Comparison of ENCODE assay signal across 8 mouse cellular contexts in the genomic region with DNA sequence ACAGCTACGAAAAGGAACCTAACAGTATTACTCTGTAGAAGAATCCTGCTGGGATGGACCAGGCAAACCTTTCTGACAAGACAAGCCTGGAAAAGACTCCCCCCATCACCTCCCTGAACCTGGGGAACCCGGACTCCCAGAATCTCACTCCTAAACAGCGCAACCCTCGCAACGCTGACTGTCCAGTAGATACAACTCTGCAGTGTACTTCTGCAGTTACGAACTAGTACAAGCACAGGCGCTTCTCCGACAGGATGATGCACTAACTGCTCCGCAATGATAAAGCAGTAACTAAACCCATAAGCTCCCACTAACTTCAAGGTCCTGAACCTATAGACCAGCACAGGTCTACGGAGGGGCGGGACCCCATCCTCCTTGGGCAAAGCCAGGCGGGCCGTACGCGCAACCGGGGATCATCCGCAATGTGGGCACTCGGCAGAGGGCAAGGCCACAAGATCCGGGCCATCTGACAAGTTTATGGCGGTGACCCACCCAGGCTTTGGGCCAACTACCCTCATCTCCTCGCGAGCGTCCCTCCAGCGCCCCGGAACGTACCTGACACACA.
DNase-seq lines count a peak whose midpoint lies in the region; ATAC-seq and TF ChIP-seq lines count a peak whose summit lies in the region.

No protein-coding gene starts in this region.

- H3K36me3 ChIP-seq in kidney, postnatal 0 days (ENCODE audit: insufficient read depth, low read length), result no peaks in the 10 kb centered on the region
- no peaks in the 10 kb centered on the region for H3K36me3 ChIP-seq in embryonic facial prominence, embryonic 11.5 days (replicated peaks; ENCODE audit: control insufficient read depth, insufficient read depth, low read depth, low read length)
- no peaks in the 10 kb centered on the region for H3K36me3 ChIP-seq in hindbrain, embryonic 15.5 days
- no peaks in the 10 kb centered on the region for H3K36me3 ChIP-seq in thymus, adult 2 months (ENCODE audit: control insufficient read depth, insufficient read depth, low read length)

- TF ChIP-seq CTCF in kidney, postnatal 0 days (IDR thresholded peaks at IDR 0.05; ENCODE audit: low read depth), result no peak
- TF ChIP-seq CTCF in thymus, adult 2 months (IDR thresholded peaks at IDR 0.05; ENCODE audit: borderline replicate concordance, control insufficient read depth, extremely low read depth, insufficient read depth, low read length, poor library complexity), result no peak

- H3K4me2 ChIP-seq in kidney, postnatal 0 days (ENCODE audit: low read length), result peak overlapping the region; percentile 91
- peak overlapping the region; percentile 96 for H3K4me2 ChIP-seq in embryonic facial prominence, embryonic 11.5 days (ENCODE audit: low read depth, low read length)
- H3K4me2 ChIP-seq in hindbrain, embryonic 15.5 days, result peak overlapping the region; percentile 96

- no peaks in the 10 kb centered on the region for H3K9me3 ChIP-seq in kidney, postnatal 0 days (replicated peaks; ENCODE audit: low read length)
- H3K9me3 ChIP-seq in embryonic facial prominence, embryonic 11.5 days (replicated peaks; ENCODE audit: control insufficient read depth, low read length), result no peaks in the 10 kb centered on the region
- no peaks in the 10 kb centered on the region for H3K9me3 ChIP-seq in hindbrain, embryonic 15.5 days

- peaks cover 21% of the 10 kb centered on the region for H3K27me3 ChIP-seq in kidney, postnatal 0 days (ENCODE audit: insufficient read depth, low read length)
- peaks cover 14% of the 10 kb centered on the region for H3K27me3 ChIP-seq in embryonic facial prominence, embryonic 11.5 days (ENCODE audit: control insufficient read depth, insufficient read depth, low read length)
- H3K27me3 ChIP-seq in hindbrain, embryonic 15.5 days, result peaks cover 10% of the 10 kb centered on the region
- H3K27me3 ChIP-seq in thymus, adult 2 months (ENCODE audit: control insufficient read depth, insufficient read depth, low read length), result no peaks in the 10 kb centered on the region

- WGBS in kidney, postnatal 0 days, result under 1% methylated on average over 26 of the region's 26 CpGs
- WGBS in embryonic facial prominence, embryonic 11.5 days, result under 1% methylated on average over 26 of the region's 26 CpGs
- 2% methylated on average over 25 of the region's 26 CpGs for WGBS in hindbrain, embryonic 15.5 days
- WGBS in thymus, adult 2 months, result 9% methylated on average over 26 of the region's 26 CpGs

- ATAC-seq in kidney, postnatal 0 days (replicated peaks; ENCODE audit: low FRiP score, low read depth), result no peak
- peak; percentile 49 for ATAC-seq in embryonic facial prominence, embryonic 11.5 days (replicated peaks; ENCODE audit: insufficient number of reproducible peaks, low FRiP score, low TSS enrichment, low read depth)
- peak; percentile 61 for ATAC-seq in hindbrain, embryonic 15.5 days (ENCODE audit: low FRiP score, low read depth)

- H3K27ac ChIP-seq in kidney, postnatal 0 days, result no peak overlapping the region
- H3K27ac ChIP-seq in embryonic facial prominence, embryonic 11.5 days (replicated peaks; ENCODE audit: low read depth, low read length), result no peak overlapping the region
- H3K27ac ChIP-seq in hindbrain, embryonic 15.5 days (replicated peaks), result peak overlapping the region; percentile 63
- H3K27ac ChIP-seq in thymus, adult 2 months (ENCODE audit: control insufficient read depth, insufficient read depth, low read length), result no peak overlapping the region

- no peak for TF ChIP-seq POLR2A in thymus, adult 2 months (IDR thresholded peaks at IDR 0.05; ENCODE audit: control insufficient read depth, extremely low read depth, insufficient read depth, low read length, poor library complexity)

- no peak overlapping the region for H3K9ac ChIP-seq in kidney, postnatal 0 days (ENCODE audit: low read depth, low read length)
- peak overlapping the region; percentile 69 for H3K9ac ChIP-seq in embryonic facial prominence, embryonic 11.5 days (replicated peaks; ENCODE audit: low read length)
- peak overlapping the region; percentile 54 for H3K9ac ChIP-seq in hindbrain, embryonic 15.5 days

- H3K4me3 ChIP-seq in kidney, postnatal 0 days (replicated peaks; ENCODE audit: low read depth, low read length), result peak overlapping the region; percentile 49
- H3K4me3 ChIP-seq in embryonic facial prominence, embryonic 11.5 days (ENCODE audit: low read depth, low read length), result peak overlapping the region; percentile 57
- H3K4me3 ChIP-seq in hindbrain, embryonic 15.5 days, result peak overlapping the region; percentile 51
- no peak overlapping the region for H3K4me3 ChIP-seq in thymus, adult 2 months (ENCODE audit: control insufficient read depth, insufficient read depth, low read length)

- no peaks in the 10 kb centered on the region for H3K4me1 ChIP-seq in kidney, postnatal 0 days (replicated peaks; ENCODE audit: insufficient read depth, low read length)
- no peaks in the 10 kb centered on the region for H3K4me1 ChIP-seq in embryonic facial prominence, embryonic 11.5 days (ENCODE audit: control insufficient read depth, insufficient read depth, low read length)
- H3K4me1 ChIP-seq in hindbrain, embryonic 15.5 days (replicated peaks), result peaks cover 14% of the 10 kb centered on the region
- no peaks in the 10 kb centered on the region for H3K4me1 ChIP-seq in thymus, adult 2 months (replicated peaks; ENCODE audit: control insufficient read depth, insufficient read depth, low read length)

- DNase-seq in kidney, postnatal 0 days (ENCODE audit: low spot score), result peak; percentile 3
- DNase-seq in kidney, postnatal 14 days, result no peak
- DNase-seq in embryonic facial prominence, embryonic 11.5 days (ENCODE audit: low spot score), result peak; percentile 17
- DNase-seq in neural tube, embryonic 10.5 days (ENCODE audit: extremely low spot score, low spot score), result peak; percentile 56
- DNase-seq in thymus, adult 2 months, result no peak
- no peak for DNase-seq in B cell, adult 2 months
- no peak for DNase-seq in spleen, adult 18-20 months

Comparison
In these comparisons a context has a peak if more than half of its experiments do, and no peak if none do; other contexts are left out.
1. DNase-seq: peak in kidney, postnatal 0 days (single experiment), embryonic facial prominence, embryonic 11.5 days (single experiment) and neural tube, embryonic 10.5 days (single experiment); none in kidney, postnatal 14 days (single experiment), thymus, adult 2 months (single experiment), B cell, adult 2 months (0 of 2) and spleen, adult 18-20 months (0 of 2).
2. Peak in every context shown above with its lines, with median percentiles within 50 percentile points of each other: H3K4me2 ChIP-seq.